Mouse (Mus musculus) activated CD4-positive, CD25-positive, alpha-beta regulatory T cell, adult 4 months (primary cell): ENCODE results near the gene Cyp2b10. TPM values are rescaled to one million over a fixed set of nuclear protein-coding genes. Genes with fewer than 3 reads are reported as not detected.
"Not testable (repeated sequence)": the region's sequence is repeated elsewhere in the genome, so short reads cannot be mapped to it uniquely, and the experiment has no call there.

Experiments used
- ATAC-seq: one replicate; pipeline ENCODE4 v1.8.0; 2017
- polyA plus RNA-seq, 2 experiments: library from polyadenylated mRNA; unstranded; fragments of 100-300 nt; shearing (Covaris generic); gene quantifications; one replicate each; pipeline ENCODE4 v1.2.1; 2017

Cyp2b10 gene
- polyA plus RNA-seq, 2 experiments from 2014 or later = not detected

- ATAC-seq = no peak
These were observed 18.7 kb downstream of the Cyp2b10 start for GRCm38 (mm10) chr7:25916116-25916515.

- ATAC-seq = not testable (repeated sequence)
These were observed 19.9 kb downstream of the Cyp2b10 start for GRCm38 (mm10) chr7:25917271-25917670.

- ATAC-seq = no peak
These were observed 22.0 kb downstream of the Cyp2b10 start for GRCm38 (mm10) chr7:25919467-25919866.

- no peak for ATAC-seq
These were observed 47.9 kb downstream of the Cyp2b10 start for GRCm38 (mm10) chr7:25945274-25945673.

Other genes starting within 250 kb of the Cyp2b10 start
- gene Bckdha, start 238.6 kb upstream of the Cyp2b10 start, polyA plus RNA-seq = 10 to 100 TPM; 15.3 to 15.8 TPM
- gene Exosc5, start 238.5 kb upstream of the Cyp2b10 start, polyA plus RNA-seq = 100 to 1,000 TPM in 1 of 2 experiments, 10 to 100 TPM in 1; 94.5 to 110 TPM
- gene Tmem91, start 222.5 kb upstream of the Cyp2b10 start, polyA plus RNA-seq = 10 to 100 TPM; 10.4 to 11.6 TPM
- 10 to 100 TPM; 54.0 to 70.8 TPM for gene B9d2, start 216.8 kb upstream of the Cyp2b10 start, polyA plus RNA-seq
- 1 to 10 TPM; 4.7 to 8.6 TPM for gene Tgfb1, start 210.6 kb upstream of the Cyp2b10 start, polyA plus RNA-seq
- gene Ccdc97, start 178.5 kb upstream of the Cyp2b10 start, polyA plus RNA-seq = 10 to 100 TPM; 31.1 to 46.9 TPM
- 10 to 100 TPM; 47.1 to 58.0 TPM for gene Hnrnpul1, start 142.9 kb upstream of the Cyp2b10 start, polyA plus RNA-seq
- 10 to 100 TPM; 16.5 to 26.4 TPM for gene Axl, start 108.9 kb upstream of the Cyp2b10 start, polyA plus RNA-seq
- 1 to 10 TPM; 3.2 to 4.9 TPM for gene Cyp2s1, start 80.7 kb upstream of the Cyp2b10 start, polyA plus RNA-seq
- not detected for gene Cyp2b13, start 163.9 kb downstream of the Cyp2b10 start, polyA plus RNA-seq